Mouse (Mus musculus): ENCODE data around the gene Il17ra.

Il17ra gene

GRCm38 (mm10) chr6:120473427-120473826 is 10.4 kb downstream of the Il17ra start:
- no peak for TF ChIP-seq CTCF (conservative IDR thresholded peaks at IDR 0.05; ENCODE audit: low read length)
- no peak for TF ChIP-seq POU5F1 (IDR thresholded peaks at IDR 0.05; ENCODE audit: borderline replicate concordance, low read length)
- Histone ChIP-seq H3K4me1 (replicated peaks; ENCODE audit: low read depth, low read length) (peaks cover 30% of the 10 kb centered on the region), H3K9me3 (ENCODE audit: low read length) (no peaks in the 10 kb centered on the region)

GRCm38 (mm10) chr6:120475288-120475687 is 12.2 kb downstream of the Il17ra start:
- Histone ChIP-seq H3K4me3 (replicated peaks; ENCODE audit: low read length) (no peak overlapping the region), H3K27me3 (ENCODE audit: insufficient read depth, low read length) (peaks cover 3% of the 10 kb centered on the region; the same call in 1 of the 2 replicates), H3K36me3 (ENCODE audit: insufficient read depth, low read length) (peaks cover 10% of the 10 kb centered on the region), H3K9me3 (ENCODE audit: low read length) (no peaks in the 10 kb centered on the region), H3K4me1 (replicated peaks; ENCODE audit: low read depth, low read length) (peaks cover 30% of the 10 kb centered on the region)
- TF ChIP-seq NANOG (IDR thresholded peaks at IDR 0.05; ENCODE audit: borderline replicate concordance, low read length) (no peak), CTCF (conservative IDR thresholded peaks at IDR 0.05; ENCODE audit: low read length) (no peak), POU5F1 (IDR thresholded peaks at IDR 0.05; ENCODE audit: borderline replicate concordance, low read length) (no peak)

More at GRCm38 (mm10) chr6:120473427-120473826, 10.4 kb downstream of the Il17ra start:
- Histone ChIP-seq H3K36me3 (ENCODE audit: insufficient read depth, low read length) (peaks cover 9% of the 10 kb centered on the region), H3K4me3 (replicated peaks; ENCODE audit: low read length) (0 out of 2 replicates have a peak overlapping the region, but pooled peaks have one; percentile 4), H3K27me3 (ENCODE audit: insufficient read depth, low read length) (peaks cover 3% of the 10 kb centered on the region; the same call in 1 of the 2 replicates)

- Histone ChIP-seq H3K4me3 (replicated peaks; ENCODE audit: low read length) (no peak overlapping the region), H3K36me3 (ENCODE audit: insufficient read depth, low read length) (peaks cover 17% of the 10 kb centered on the region), H3K27me3 (ENCODE audit: insufficient read depth, low read length) (peaks cover 3% of the 10 kb centered on the region; the same call in 1 of the 2 replicates), H3K9me3 (ENCODE audit: low read length) (no peaks in the 10 kb centered on the region), H3K4me1 (replicated peaks; ENCODE audit: low read depth, low read length) (peaks cover 11% of the 10 kb centered on the region)
- TF ChIP-seq POU5F1 (IDR thresholded peaks at IDR 0.05; ENCODE audit: borderline replicate concordance, low read length) (no peak), NANOG (IDR thresholded peaks at IDR 0.05; ENCODE audit: borderline replicate concordance, low read length) (no peak), CTCF (conservative IDR thresholded peaks at IDR 0.05; ENCODE audit: low read length) (no peak)
Measured at GRCm38 (mm10) chr6:120479302-120479701, 16.3 kb downstream of the Il17ra start.

- TF ChIP-seq POU5F1 (IDR thresholded peaks at IDR 0.05; ENCODE audit: borderline replicate concordance, low read length), result no peak
- TF ChIP-seq NANOG (IDR thresholded peaks at IDR 0.05; ENCODE audit: borderline replicate concordance, low read length), result no peak
- TF ChIP-seq CTCF (conservative IDR thresholded peaks at IDR 0.05; ENCODE audit: low read length), result no peak
- H3K4me1 ChIP-seq (replicated peaks; ENCODE audit: low read depth, low read length), result peaks cover 10% of the 10 kb centered on the region
- H3K9me3 ChIP-seq (ENCODE audit: low read length), result no peaks in the 10 kb centered on the region
- H3K36me3 ChIP-seq (ENCODE audit: insufficient read depth, low read length), result peaks cover 17% of the 10 kb centered on the region
- peaks cover 3% of the 10 kb centered on the region; the same call in 1 of the 2 replicates for H3K27me3 ChIP-seq (ENCODE audit: insufficient read depth, low read length)
- no peak overlapping the region for H3K4me3 ChIP-seq (replicated peaks; ENCODE audit: low read length)
Measured at GRCm38 (mm10) chr6:120480361-120480760, 17.3 kb downstream of the Il17ra start.

GRCm38 (mm10) chr6:120481538-120481937 is 18.5 kb downstream of the Il17ra start:
- TF ChIP-seq NANOG (IDR thresholded peaks at IDR 0.05; ENCODE audit: borderline replicate concordance, low read length), result no peak
- TF ChIP-seq POU5F1 (IDR thresholded peaks at IDR 0.05; ENCODE audit: borderline replicate concordance, low read length), result no peak
- TF ChIP-seq CTCF (conservative IDR thresholded peaks at IDR 0.05; ENCODE audit: low read length), result peak; percentile 51
- no peak overlapping the region for H3K4me3 ChIP-seq (replicated peaks; ENCODE audit: low read length)
- peaks cover 10% of the 10 kb centered on the region for H3K4me1 ChIP-seq (replicated peaks; ENCODE audit: low read depth, low read length)
- H3K27me3 ChIP-seq (ENCODE audit: insufficient read depth, low read length), result peaks cover 10% of the 10 kb centered on the region
- H3K36me3 ChIP-seq (ENCODE audit: insufficient read depth, low read length), result peaks cover 14% of the 10 kb centered on the region
- H3K9me3 ChIP-seq (ENCODE audit: low read length), result no peaks in the 10 kb centered on the region

GRCm38 (mm10) chr6:120482021-120482420 is 19.0 kb downstream of the Il17ra start:
- no peak for TF ChIP-seq CTCF (conservative IDR thresholded peaks at IDR 0.05; ENCODE audit: low read length)
- no peak for TF ChIP-seq POU5F1 (IDR thresholded peaks at IDR 0.05; ENCODE audit: borderline replicate concordance, low read length)
- no peak for TF ChIP-seq NANOG (IDR thresholded peaks at IDR 0.05; ENCODE audit: borderline replicate concordance, low read length)
- H3K4me1 ChIP-seq (replicated peaks; ENCODE audit: low read depth, low read length), result peaks cover 10% of the 10 kb centered on the region
- H3K9me3 ChIP-seq (ENCODE audit: low read length), result no peaks in the 10 kb centered on the region

GRCm38 (mm10) chr6:120482756-120483155 is 19.7 kb downstream of the Il17ra start:
- TF ChIP-seq POU5F1 (IDR thresholded peaks at IDR 0.05; ENCODE audit: borderline replicate concordance, low read length) (no peak), NANOG (IDR thresholded peaks at IDR 0.05; ENCODE audit: borderline replicate concordance, low read length) (no peak), CTCF (conservative IDR thresholded peaks at IDR 0.05; ENCODE audit: low read length) (no peak)
- Histone ChIP-seq H3K27me3 (ENCODE audit: insufficient read depth, low read length) (peaks cover 11% of the 10 kb centered on the region), H3K9me3 (ENCODE audit: low read length) (no peaks in the 10 kb centered on the region)

More at GRCm38 (mm10) chr6:120482021-120482420, 19.0 kb downstream of the Il17ra start:
- peaks cover 14% of the 10 kb centered on the region for H3K36me3 ChIP-seq (ENCODE audit: insufficient read depth, low read length)
- no peak overlapping the region for H3K4me3 ChIP-seq (replicated peaks; ENCODE audit: low read length)
- H3K27me3 ChIP-seq (ENCODE audit: insufficient read depth, low read length), result peaks cover 12% of the 10 kb centered on the region

GRCm38 (mm10) chr6:120483211-120483626 is 20.2 kb downstream of the Il17ra start:
- Histone ChIP-seq H3K9me3 (ENCODE audit: low read length) (no peaks in the 10 kb centered on the region), H3K27me3 (ENCODE audit: insufficient read depth, low read length) (peaks cover 13% of the 10 kb centered on the region), H3K4me3 (replicated peaks; ENCODE audit: low read length) (no peak overlapping the region), H3K36me3 (ENCODE audit: insufficient read depth, low read length) (peaks cover 10% of the 10 kb centered on the region), H3K4me1 (replicated peaks; ENCODE audit: low read depth, low read length) (peaks cover 10% of the 10 kb centered on the region)
- TF ChIP-seq NANOG (IDR thresholded peaks at IDR 0.05; ENCODE audit: borderline replicate concordance, low read length) (no peak), POU5F1 (IDR thresholded peaks at IDR 0.05; ENCODE audit: borderline replicate concordance, low read length) (no peak), CTCF (conservative IDR thresholded peaks at IDR 0.05; ENCODE audit: low read length) (peak; percentile 35)

More at GRCm38 (mm10) chr6:120482756-120483155, 19.7 kb downstream of the Il17ra start:
- H3K4me1 ChIP-seq (replicated peaks; ENCODE audit: low read depth, low read length), result peaks cover 10% of the 10 kb centered on the region
- peaks cover 14% of the 10 kb centered on the region for H3K36me3 ChIP-seq (ENCODE audit: insufficient read depth, low read length)
- no peak overlapping the region for H3K4me3 ChIP-seq (replicated peaks; ENCODE audit: low read length)

GRCm38 (mm10) chr6:120485038-120485437 is 22.0 kb downstream of the Il17ra start:
- TF ChIP-seq NANOG (IDR thresholded peaks at IDR 0.05; ENCODE audit: borderline replicate concordance, low read length) (no peak), POU5F1 (IDR thresholded peaks at IDR 0.05; ENCODE audit: borderline replicate concordance, low read length) (no peak), CTCF (conservative IDR thresholded peaks at IDR 0.05; ENCODE audit: low read length) (no peak)
- Histone ChIP-seq H3K36me3 (ENCODE audit: insufficient read depth, low read length) (peaks cover 7% of the 10 kb centered on the region; the same call in 1 of the 2 replicates), H3K9me3 (ENCODE audit: low read length) (no peaks in the 10 kb centered on the region), H3K4me1 (replicated peaks; ENCODE audit: low read depth, low read length) (peaks cover 10% of the 10 kb centered on the region), H3K27me3 (ENCODE audit: insufficient read depth, low read length) (peaks cover 28% of the 10 kb centered on the region), H3K4me3 (replicated peaks; ENCODE audit: low read length) (no peak overlapping the region)
